Mouse (Mus musculus) midbrain, postnatal 0 days (tissue): Measurements from ENCODE around the gene Hist1h1c. TPM values are rescaled to one million over a fixed set of nuclear protein-coding genes. Genes with fewer than 3 reads are reported as not detected.

Experiments used
- ATAC-seq: fragments of 200-750 bp; cut with Nextera tagmentation; 2 replicates; pipeline ENCODE4 v1.8.0; 2017; ENCODE audit warnings: moderate number of reproducible peaks, mild to moderate bottlenecking, moderate TSS enrichment, moderate library complexity; ENCODE audit not compliant: low FRiP score
- DNase-seq: peaks from one replicate; pipeline ENCODE4 v3.0.0-alpha.2; 2015; ENCODE audit warnings: low spot score
- H3K27ac ChIP-seq: fragments of 300-500 bp; sonication (generic); 2 replicates; pipeline ENCODE4 v1.5.1; 2014; ENCODE audit warnings: low read depth, mild to moderate bottlenecking, low read length, mixed read lengths
- H3K27me3 ChIP-seq: fragments of 300-500 bp; sonication (generic); 2 replicates; pipeline ENCODE4 v1.6.1; 2014; ENCODE audit warnings: low read length, control low read depth, mixed read lengths; ENCODE audit not compliant: insufficient read depth
- H3K36me3 ChIP-seq: fragments of 300-500 bp; sonication (generic); 2 replicates; pipeline ENCODE4 v1.6.1; 2014; ENCODE audit warnings: low read length, control low read depth, mixed read lengths; ENCODE audit not compliant: insufficient read depth
- H3K4me1 ChIP-seq: fragments of 300-500 bp; sonication (generic); 2 replicates; pipeline ENCODE4 v1.6.1; 2014; ENCODE audit warnings: mild to moderate bottlenecking, control low read depth, antibody characterized with exemption, low read length, mixed read lengths; ENCODE audit not compliant: insufficient read depth
- H3K4me2 ChIP-seq: fragments of 300-500 bp; sonication (generic); 2 replicates; pipeline ENCODE4 v1.6.1; 2014; ENCODE audit warnings: low read depth, mild to moderate bottlenecking, low read length, mixed read lengths; ENCODE audit not compliant: poor library complexity, severe bottlenecking
- H3K4me3 ChIP-seq: fragments of 300-500 bp; sonication (generic); 2 replicates; pipeline ENCODE4 v1.5.1; 2014; ENCODE audit warnings: low read depth, mild to moderate bottlenecking, low read length, moderate library complexity
- H3K9ac ChIP-seq: fragments of 300-500 bp; sonication (generic); replicated peaks from 2 replicates; pipeline ENCODE4 v1.6.1; 2014; ENCODE audit warnings: mild to moderate bottlenecking, low read length, moderate library complexity, mixed read lengths; ENCODE audit not compliant: poor library complexity, severe bottlenecking
- H3K9me3 ChIP-seq: fragments of 300-500 bp; sonication (generic); 2 replicates; pipeline ENCODE4 v1.6.1; 2016; ENCODE audit warnings: low read length, control low read depth
- CTCF ChIP-seq: IDR thresholded peaks from 2 replicates; pipeline ENCODE4 v1.5.1; 2016; ENCODE audit warnings: antibody characterized with exemption, mild to moderate bottlenecking
- WGBS: fragments of 180-500 bp; shearing (Covaris S2); extraction: QIAGEN DNeasy Blood & Tissue Kit; methylation state at CpG from one replicate; pipeline ENCODE4 v1.1.7; 2014; 5-methylcytosine and 5-hydroxymethylcytosine counted together
- polyA plus RNA-seq: library from polyadenylated mRNA; unstranded; fragments of >200 nt; fragmentation: Nextera tagmentation; extraction: Ambion mirVana; gene quantifications from 2 replicates; pipeline ENCODE4 v1.2.1, GENCODE M21; 2015
- total RNA-seq: library from RNA; depleted of rRNA; stranded (reverse); fragments of >200 nt; gene quantifications from 2 replicates; pipeline ENCODE4 v1.2.3, GENCODE M21; 2014

Gene Hist1h1c
- total and polyA plus RNA-seq, 2 experiments from 2014 or later: 26.1 to 243 TPM

DNA sequence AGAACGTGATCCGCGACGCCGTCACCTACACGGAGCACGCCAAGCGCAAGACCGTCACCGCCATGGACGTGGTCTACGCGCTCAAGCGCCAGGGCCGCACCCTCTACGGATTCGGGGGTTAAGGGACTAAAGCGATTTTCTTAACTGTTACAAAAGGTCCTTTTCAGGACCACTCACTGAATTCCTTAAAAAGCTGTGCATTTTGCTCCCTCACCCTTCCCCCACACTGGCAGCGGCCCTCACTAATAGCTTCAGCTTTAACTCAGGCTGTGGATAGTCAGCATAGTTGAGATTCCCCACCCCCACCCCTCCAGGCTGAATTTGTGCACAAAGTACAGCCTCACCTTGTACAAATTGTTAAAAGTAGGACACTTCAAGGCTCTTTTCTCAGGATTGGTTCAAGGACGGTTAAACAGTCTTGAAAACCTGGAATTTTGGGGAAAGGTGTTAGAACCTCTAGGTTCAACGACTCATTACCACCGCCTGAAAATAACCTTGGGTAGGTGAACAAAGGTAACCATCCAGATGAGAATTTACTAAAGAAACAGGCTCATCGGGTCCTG, 18.7 kb downstream of the Hist1h1c start:
- no peaks in the 10 kb centered on the region for H3K9me3 ChIP-seq
- peak overlapping the region; percentile 57 for H3K4me2 ChIP-seq
- H3K4me1 ChIP-seq: peaks cover 4% of the 10 kb centered on the region; the same call in 1 of the 2 replicates
- H3K36me3 ChIP-seq: no peaks in the 10 kb centered on the region
- H3K27me3 ChIP-seq: no peaks in the 10 kb centered on the region
- no peak for TF ChIP-seq CTCF
- H3K27ac ChIP-seq: peak overlapping the region; percentile 70
- DNase-seq: no peak
- H3K9ac ChIP-seq: peak overlapping the region; percentile 33; the same call in 1 of the 2 replicates
- ATAC-seq: 0 out of 2 replicates have a peak, but pooled peaks have one; percentile 18
- peak overlapping the region; percentile 37 for H3K4me3 ChIP-seq
- 1% methylated on average over 15 of the region's 23 CpGs for WGBS

DNA sequence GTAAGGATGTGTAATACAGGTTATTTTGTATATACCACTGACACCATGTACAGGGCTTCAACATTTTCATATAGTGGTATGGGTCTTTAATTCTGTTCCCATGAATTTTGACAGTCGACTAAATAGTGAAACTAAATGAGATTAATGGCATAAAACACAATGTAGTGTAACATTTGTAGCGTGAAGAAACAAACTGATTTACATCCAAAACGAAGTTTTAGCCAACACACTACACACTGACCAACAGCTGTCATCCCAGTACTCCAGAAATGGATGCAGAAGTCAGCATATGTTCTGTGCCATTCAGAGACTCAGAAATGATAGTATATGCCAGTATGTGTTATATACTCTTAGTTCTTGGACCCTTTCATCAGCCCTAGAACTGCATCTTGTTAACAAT, 19.3 kb downstream of the Hist1h1c start:
- Histone ChIP-seq H3K4me2 (no peak overlapping the region), H3K4me3 (no peak overlapping the region), H3K36me3 (no peaks in the 10 kb centered on the region), H3K9ac (no peak overlapping the region), H3K27ac (no peak overlapping the region), H3K27me3 (no peaks in the 10 kb centered on the region), H3K4me1 (peaks cover 4% of the 10 kb centered on the region; the same call in 1 of the 2 replicates), H3K9me3 (no peaks in the 10 kb centered on the region)
- 53% methylated on average over 3 of the region's 3 CpGs for WGBS
- TF ChIP-seq CTCF: no peak
- no peak for ATAC-seq
- DNase-seq: no peak

DNA sequence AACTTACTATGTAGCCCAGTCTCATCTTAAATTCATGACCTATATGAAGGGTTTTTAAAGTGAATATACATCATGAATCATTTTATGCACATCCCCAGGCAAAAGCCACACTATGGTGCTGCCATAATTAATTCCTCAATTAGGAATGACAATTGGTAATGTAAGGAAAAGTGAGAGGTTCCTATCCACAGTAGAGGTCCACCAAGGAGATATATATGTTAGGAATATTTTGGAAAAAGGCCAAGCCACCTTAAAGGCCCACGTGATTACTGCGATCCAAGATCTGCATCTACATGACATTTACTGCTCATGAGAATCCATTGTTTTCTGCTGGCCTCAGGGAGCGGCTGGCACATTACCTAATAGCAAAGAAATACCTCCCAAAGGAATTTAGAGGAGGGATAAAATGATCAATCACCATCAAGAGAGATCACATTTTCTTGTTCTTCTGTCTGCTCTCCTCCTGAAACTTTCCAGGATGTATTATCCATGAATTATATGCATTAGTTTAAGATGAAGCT, 20.7 kb downstream of the Hist1h1c start:
- TF ChIP-seq CTCF: no peak
- ATAC-seq (no peak), DNase-seq (no peak)
- H3K27me3 ChIP-seq: no peaks in the 10 kb centered on the region
- no peak overlapping the region for H3K4me2 ChIP-seq
- 84% methylated on average over 3 of the region's 3 CpGs for WGBS
- H3K4me1 ChIP-seq: peaks cover 8% of the 10 kb centered on the region; the same call in 1 of the 2 replicates
- no peak overlapping the region for H3K9ac ChIP-seq
- H3K4me3 ChIP-seq: no peak overlapping the region
- no peaks in the 10 kb centered on the region for H3K9me3 ChIP-seq
- H3K27ac ChIP-seq: no peak overlapping the region
- no peaks in the 10 kb centered on the region for H3K36me3 ChIP-seq

DNA sequence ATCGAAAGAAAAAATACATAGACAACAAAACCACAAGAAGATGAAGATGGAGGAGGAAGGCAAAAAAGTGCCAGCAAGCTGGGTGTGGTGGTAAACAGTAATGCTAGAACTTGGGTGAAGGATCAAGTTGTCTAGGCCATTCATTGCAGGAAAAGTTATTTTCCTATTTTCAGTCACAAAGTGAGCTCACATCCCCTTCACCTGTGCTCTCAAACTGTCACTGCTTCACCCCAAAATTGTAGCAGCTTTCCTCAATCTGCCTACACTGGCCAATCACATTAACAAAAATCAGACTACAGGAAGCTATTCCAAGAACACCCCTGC, 21.3 kb downstream of the Hist1h1c start:
- Histone ChIP-seq H3K27ac (no peak overlapping the region), H3K36me3 (no peaks in the 10 kb centered on the region), H3K4me3 (no peak overlapping the region), H3K9ac (no peak overlapping the region), H3K9me3 (no peaks in the 10 kb centered on the region), H3K4me1 (peaks cover 8% of the 10 kb centered on the region; the same call in 1 of the 2 replicates), H3K27me3 (no peaks in the 10 kb centered on the region), H3K4me2 (peak overlapping the region; percentile 82)
- no peak for ATAC-seq
- DNase-seq: no peak
- WGBS: 59% methylated on average over 1 of the region's 1 CpGs
- TF ChIP-seq CTCF: no peak

DNA sequence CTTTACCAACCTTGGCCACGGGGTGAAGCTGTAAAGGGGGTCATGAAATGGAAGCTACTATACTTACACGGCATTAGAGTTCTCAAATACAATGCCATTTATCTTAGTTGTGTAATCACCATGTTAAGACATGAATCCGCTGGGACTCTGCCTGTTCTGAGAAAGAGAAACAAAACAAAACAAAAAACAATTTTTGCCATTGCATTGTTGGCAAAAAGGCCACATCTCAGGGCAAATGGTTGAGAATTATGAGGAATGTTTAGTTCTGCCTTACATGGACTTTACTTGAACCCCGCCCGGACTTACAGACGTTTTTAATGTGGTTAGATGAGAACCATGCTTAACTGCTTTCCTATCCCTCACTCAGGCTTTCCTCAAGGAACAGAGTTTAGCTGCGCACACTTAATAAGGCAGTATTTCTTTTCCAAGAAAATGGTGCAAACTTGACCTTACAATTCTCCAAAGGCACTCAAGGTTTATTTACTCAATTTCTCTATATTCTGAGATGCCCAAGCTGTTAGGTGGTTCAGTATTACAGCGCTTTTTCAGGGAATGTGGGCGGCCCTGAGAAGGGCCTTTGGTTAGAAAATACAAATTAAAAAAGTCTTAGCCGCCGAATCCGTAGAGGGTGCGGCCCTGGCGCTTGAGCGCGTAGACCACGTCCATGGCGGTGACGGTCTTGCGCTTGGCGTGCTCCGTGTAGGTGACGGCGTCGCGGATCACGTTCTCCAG, 21.8 kb downstream of the Hist1h1c start:
- Histone ChIP-seq H3K27ac (peak overlapping the region; percentile 75), H3K36me3 (no peaks in the 10 kb centered on the region), H3K4me2 (peak overlapping the region; percentile 82), H3K4me1 (peaks cover 8% of the 10 kb centered on the region; the same call in 1 of the 2 replicates), H3K27me3 (no peaks in the 10 kb centered on the region), H3K4me3 (peak overlapping the region; percentile 58), H3K9me3 (no peaks in the 10 kb centered on the region), H3K9ac (peak overlapping the region; percentile 52; the same call in 1 of the 2 replicates)
- TF ChIP-seq CTCF: peak; percentile 54
- WGBS: 2% methylated on average over 20 of the region's 27 CpGs
- peak; percentile 52 for ATAC-seq
- peak; percentile 53 for DNase-seq
